Mouse (Mus musculus): Measurements from ENCODE around the gene Stx8. TPM values are rescaled to one million over a fixed set of nuclear protein-coding genes. Genes with fewer than 3 reads are reported as not detected.

Stx8 gene
- polyA plus RNA-seq, 1 experiment from 2014 or later = 51.7 TPM

Small RNA genes within 50 kb of the gene (microRNA-seq; reads per million reads assigned to microRNA genes)
- gene Mir6406 = not detected

Other genes with a start within 250 kb of the Stx8 start
- not detected in 2 replicates for gene Glp2r, start 195.0 kb upstream of the Stx8 start, polyA plus RNA-seq (2014; fragmentation: Nextera tagmentation; extraction: Ambion mirVana)
- gene Gsg1l2, start 191.6 kb upstream of the Stx8 start, polyA plus RNA-seq (2014; fragmentation: Nextera tagmentation; extraction: Ambion mirVana) = not detected in 2 replicates
- not detected in 2 replicates for gene Dhrs7c, start 168.0 kb upstream of the Stx8 start, polyA plus RNA-seq (2014; fragmentation: Nextera tagmentation; extraction: Ambion mirVana)
- 1.3 and 3.3 TPM in 2 replicates for gene Usp43, start 44.0 kb upstream of the Stx8 start, polyA plus RNA-seq (2014; fragmentation: Nextera tagmentation; extraction: Ambion mirVana)
- 1.1 TPM in 2 replicates for gene Cfap52, start 542 bp upstream of the Stx8 start, polyA plus RNA-seq (2014; fragmentation: Nextera tagmentation; extraction: Ambion mirVana)